Mouse (Mus musculus) embryonic fibroblast, embryonic 13.5 days (primary cell): Measurements from ENCODE around the gene Opn3.

Experiments
- CTCF ChIP-seq: IDR thresholded peaks from 2 replicates; pipeline ENCODE4 v1.5.1; 2011; ENCODE audit warnings: mild to moderate bottlenecking, control low read depth, low read length, moderate library complexity, borderline replicate concordance; ENCODE audit not compliant: insufficient read depth
- POLR2A ChIP-seq: IDR thresholded peaks from 2 replicates; pipeline ENCODE4 v1.6.1; 2011; ENCODE audit warnings: low read depth, mild to moderate bottlenecking, control low read depth, low read length, moderate library complexity

DNA sequence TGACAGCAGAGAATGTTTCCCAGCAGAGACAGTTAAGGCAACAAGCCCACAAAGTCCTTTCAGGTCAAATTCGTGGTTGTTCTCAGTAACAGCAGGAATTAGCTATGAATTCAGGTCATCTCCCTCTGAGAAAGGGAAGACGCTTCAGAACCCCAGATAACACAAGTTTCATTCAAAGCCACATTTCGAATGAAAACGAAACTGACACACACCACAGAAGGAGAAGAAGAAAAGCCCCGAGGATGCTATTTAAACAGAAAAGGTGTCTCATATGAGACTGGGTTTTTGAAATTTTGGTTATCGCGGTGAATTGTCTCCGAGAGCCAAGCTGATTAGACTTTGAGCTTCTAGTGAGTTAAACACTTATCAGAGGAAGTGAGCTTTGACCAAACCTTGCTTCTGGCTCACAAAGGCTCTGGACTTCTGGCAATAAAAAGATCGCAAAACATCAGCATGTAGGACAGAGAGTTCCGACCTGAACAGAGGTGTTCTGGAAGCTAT lies 60.8 kb downstream of the Opn3 start:
- no peak for TF ChIP-seq CTCF
- TF ChIP-seq POLR2A: no peak
